Mouse (Mus musculus) heart, adult 8-10 months (tissue): ENCODE results near the gene Rere. TPM values are rescaled to one million over a fixed set of nuclear protein-coding genes. Genes with fewer than 3 reads are reported as not detected.
"Not testable (repeated sequence)": the region's sequence is repeated elsewhere in the genome, so short reads cannot be mapped to it uniquely, and the experiment has no call there.

Experiments used
- DNase-seq: peaks from one replicate; pipeline ENCODE4 v3.0.0; 2022; ENCODE audit warnings: low spot score
- total RNA-seq, 4 experiments: library from RNA; stranded (reverse); gene quantifications; 2 replicates each; pipeline ENCODE4 v1.2.4; 2022

Gene Rere
- total RNA-seq, 4 experiments from 2014 or later, result 34.8 to 57.6 (median 51.3) TPM

DNA sequence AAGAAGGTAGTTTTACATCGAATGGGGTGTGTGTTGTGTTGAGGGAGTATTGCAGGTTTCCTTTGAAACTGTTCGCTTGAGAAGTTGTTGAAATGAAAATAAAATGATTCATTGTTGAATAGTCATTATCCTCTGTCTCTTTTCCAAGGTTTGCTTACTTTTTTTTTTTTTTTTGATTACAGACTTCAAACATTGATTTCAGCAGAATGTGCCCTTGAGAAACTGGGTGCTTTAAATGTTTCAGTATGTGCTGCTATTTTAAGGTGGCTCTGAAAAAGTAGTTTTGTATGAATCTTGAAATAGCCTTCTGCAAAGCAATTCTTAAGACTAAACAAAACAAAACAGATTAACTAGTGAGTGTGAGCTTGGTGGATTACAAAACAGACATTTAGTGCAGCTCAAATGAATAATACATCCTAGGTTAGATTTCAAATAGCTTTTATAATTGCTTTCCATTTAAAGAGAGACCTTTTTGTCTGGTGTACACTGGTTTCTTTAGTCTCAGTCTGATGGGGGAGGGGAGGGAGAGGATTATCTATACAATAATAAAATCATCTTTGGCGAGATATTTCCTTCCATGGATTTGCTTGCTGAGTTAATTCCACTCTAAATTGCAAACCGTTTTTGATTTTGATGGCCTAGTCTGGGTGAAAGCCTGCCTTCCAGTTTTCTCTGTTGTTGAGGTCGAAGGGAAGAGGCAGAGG is 1.3 kb downstream of the Rere start:
- DNase-seq, result no peak

DNA sequence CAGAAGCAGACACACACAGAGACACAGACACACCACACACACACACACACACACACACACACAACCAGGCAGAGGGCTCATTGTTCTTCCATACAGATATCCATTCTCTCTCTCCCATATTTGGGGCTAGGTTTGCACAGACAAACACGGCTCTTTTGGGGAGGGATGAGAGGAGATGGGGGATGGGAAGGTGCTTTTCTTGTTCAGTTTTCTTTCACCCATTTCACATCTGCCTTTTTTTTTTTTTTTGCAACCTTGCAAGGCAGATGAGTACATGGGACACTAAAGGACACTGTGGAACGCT is 1.8 kb downstream of the Rere start:
- DNase-seq, result no peak

- DNase-seq, result no peak
These were observed 2.5 kb downstream of the Rere start for GRCm38 (mm10) chr4:150283993-150284392.

- no peak for DNase-seq
These were observed 5.5 kb downstream of the Rere start for GRCm38 (mm10) chr4:150286980-150287379.

DNA sequence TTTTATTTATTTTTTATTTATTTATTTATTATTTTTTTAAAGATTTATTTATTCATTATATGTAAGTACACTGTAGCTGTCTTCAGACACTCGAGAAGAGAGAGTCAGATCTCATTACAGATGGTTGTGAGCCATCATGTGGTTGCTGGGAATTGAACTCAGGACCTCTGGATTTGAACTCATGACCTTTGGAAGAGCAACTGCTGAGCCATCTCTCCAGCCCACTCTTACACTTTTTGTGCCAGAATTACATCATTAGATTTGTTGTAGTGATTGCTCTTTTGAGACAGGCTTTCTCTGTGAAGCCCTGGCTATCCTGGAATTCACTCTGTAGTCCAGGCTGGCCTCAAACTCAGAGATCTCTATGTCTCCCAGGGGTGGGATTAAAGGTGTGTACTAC is 6.0 kb downstream of the Rere start:
- DNase-seq, result not testable (repeated sequence)

- DNase-seq, result no peak
These were observed 10.5 kb downstream of the Rere start for GRCm38 (mm10) chr4:150291900-150292299.

GRCm38 (mm10) chr4:150294870-150295269 is 13.4 kb downstream of the Rere start:
- DNase-seq, result no peak

GRCm38 (mm10) chr4:150295966-150296365 is 14.5 kb downstream of the Rere start:
- DNase-seq, result no peak

DNA sequence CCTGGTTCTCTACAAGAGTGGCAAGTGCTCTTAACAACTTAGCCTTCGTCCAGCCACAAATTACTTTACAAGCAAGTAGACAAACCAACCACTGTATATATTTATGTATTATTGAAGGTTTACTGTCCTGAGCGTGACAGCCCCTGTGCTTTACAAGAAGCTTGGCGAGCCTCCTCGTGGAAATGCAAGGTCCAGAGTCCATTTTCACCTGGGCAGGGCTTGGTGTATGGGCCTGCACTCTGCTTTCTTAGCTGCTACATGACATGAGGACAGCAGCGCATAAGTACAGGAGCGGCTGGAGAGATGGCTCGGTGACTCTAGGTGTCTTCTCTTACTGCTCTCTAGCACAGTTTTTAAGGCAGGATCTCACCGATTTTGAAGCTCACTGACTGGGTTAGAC is 21.3 kb downstream of the Rere start:
- no peak for DNase-seq

DNA sequence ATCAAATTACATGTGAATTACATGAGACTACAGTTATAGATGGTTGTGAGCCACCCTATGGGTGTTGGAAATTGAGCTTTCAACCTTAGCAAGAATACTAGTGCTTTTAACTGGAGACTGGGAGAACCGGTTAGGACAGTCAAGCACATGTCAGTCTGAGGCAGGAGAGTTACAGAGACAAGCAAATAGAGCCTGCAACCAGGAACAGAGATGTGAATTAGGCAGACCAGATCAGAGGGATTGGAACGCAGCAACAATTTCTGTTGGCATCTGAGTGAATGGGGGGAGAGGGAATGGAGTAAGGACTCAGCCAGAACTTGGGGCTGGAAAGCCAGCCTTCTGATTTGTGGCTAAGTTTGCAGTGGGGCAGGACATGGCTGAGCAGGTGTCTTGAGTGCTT is 25.3 kb downstream of the Rere start:
- no peak for DNase-seq

DNA sequence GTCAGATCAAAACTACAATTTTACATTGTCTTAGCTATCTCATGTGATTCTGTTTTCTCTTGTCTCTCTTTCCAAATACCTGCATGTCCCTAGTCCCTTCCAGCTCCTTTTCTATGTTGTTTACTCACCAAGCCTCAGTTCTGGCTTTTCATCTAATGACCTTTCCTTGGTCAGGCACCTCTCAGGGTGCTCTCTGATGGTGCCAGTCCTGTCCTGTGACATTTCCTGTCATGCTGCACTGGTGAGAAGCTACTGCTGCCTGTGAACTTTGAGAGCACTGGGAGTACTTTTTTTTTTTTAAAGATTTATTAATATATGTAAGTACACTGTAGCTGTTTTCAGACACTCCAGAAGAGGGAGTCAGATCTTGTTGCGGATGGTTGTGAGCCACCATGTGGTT is 25.8 kb downstream of the Rere start:
- no peak for DNase-seq

- peak; percentile 30 for DNase-seq
These were observed 30.0 kb downstream of the Rere start for GRCm38 (mm10) chr4:150311431-150311830.

DNA sequence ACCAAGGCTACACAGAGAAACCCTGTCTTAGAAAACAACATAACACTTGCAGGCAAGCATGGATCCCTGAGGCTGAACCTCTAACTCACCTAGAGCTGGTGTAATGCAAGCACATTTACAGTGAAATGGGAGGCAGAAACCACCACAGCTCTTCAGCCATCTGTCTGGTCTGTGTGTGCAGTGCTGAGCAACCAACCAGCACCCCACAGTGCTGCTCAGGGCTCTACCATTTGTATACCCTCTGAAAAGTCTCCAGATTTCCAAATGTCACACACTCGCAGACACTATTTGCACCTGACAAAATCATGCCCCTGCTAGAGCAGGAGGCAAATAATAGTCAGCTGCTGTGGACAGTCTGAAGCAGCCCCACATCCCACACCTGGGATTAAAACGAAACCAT is 31.2 kb downstream of the Rere start:
- no peak for DNase-seq

DNA sequence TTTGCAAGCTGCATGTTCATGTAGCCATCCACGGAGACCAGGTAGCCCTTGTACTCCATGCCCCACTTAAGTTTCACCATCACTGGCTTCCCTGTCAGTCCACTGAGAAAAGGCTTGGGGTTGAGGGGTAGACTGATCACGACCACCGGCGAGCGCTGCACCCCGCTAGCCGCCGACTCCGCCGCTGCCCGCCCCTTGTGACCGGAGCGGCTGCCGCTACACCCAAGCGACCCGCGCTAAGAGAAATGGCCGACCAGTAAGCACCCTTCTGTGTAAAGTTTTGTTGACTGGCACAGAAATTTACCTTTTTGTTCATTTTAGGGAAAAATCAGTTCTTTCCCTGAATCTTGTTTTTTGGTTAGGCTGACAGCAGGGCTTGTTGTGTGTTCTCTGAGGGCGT is 33.9 kb downstream of the Rere start:
- DNase-seq, result no peak

DNA sequence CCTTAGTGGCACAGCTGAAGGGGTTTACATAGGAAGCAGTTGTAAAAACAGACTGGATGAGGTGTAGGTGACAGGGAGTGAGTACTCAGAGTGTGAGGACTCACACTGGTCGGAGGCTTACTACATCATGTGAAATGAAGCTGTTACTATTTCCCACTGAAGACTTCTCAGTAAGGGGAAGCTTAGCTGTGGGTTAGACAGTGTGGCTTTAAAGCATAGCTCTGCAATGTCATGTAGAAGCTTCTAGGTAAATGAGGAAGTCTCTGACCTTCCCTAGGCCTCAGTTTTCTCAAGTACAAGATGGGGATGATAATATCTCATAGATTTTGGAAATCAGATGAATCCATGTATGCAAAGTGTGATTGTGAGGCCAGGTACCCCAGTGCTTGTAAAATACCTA is 35.1 kb downstream of the Rere start:
- no peak for DNase-seq

- no peak for DNase-seq
These were observed 43.8 kb downstream of the Rere start for GRCm38 (mm10) chr4:150325046-150325801.

DNA sequence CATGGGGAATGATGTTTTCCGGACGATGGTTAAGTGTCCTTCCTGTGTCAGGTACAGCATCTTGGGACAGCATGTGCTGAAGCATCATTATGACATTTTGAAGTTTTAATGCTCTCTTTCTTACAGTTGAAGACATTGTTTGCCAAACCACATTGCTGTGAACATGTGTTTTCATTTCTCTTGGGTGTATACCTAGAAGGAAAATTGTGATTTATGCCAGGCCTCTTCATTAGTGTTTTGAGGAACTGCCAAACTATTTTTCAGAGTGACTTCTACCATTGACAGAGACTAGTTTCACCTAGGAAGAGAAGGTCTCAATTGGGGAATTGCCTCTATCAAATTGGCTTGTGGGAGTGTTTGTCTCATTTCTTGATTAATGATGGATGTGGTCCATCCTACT is 44.6 kb downstream of the Rere start:
- no peak for DNase-seq

- DNase-seq, result no peak
These were observed 46.0 kb downstream of the Rere start for GRCm38 (mm10) chr4:150327476-150327875.

DNA sequence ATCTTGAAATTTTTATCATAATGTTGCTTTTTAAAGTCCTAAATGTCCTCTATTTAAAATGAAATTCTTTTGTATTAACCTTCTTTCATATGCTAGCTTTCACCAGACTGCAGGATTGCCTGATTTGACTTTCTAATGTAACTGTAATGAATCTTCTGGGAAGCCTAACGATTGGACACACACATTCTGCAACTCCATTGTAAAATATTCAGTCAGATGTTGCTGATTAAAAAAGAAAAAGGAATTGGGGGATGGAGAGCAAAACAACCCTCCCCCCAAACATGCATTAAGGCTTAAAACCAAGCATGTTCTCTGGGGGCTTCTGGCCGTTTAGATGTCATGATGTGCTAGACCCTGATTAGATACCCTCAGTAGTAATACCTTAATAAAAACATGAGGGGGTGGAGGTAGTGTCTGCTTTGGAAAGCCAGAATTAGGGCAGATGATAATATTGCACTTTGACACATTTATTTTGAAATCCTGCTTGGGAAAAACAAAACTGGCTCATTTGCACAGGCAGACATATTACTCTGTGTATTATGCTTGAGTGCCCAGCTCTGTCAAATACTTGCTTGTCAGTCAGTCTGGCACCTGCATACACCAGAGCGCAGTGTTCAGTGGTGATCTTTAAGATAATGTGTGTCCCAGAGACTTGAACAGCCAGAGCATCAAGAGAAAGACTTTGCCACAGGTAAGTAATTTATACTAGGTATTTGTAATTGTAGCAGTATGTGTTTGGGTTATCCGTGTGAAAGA is 52.7 kb downstream of the Rere start:
- no peak for DNase-seq

DNA sequence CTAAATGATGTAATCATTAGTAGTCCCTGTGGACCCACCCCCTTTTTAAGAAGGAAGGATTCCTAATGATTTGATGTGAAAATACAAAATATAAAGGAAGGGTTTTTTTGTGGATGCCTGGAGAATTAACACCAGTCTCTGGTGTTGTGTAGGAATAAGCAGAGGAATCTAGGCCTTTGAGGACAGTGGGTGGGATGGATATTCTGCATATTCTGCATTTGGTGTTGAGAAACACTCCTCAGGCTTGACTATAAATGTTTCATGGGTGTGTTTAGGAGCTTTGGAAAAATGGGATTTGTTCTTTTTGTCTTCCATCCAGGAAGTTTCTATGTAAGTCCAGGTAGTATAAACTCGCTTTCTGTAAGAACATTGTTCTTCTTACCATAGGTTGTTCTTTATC is 55.8 kb downstream of the Rere start:
- DNase-seq, result no peak

- no peak for DNase-seq
These were observed 57.6 kb downstream of the Rere start for GRCm38 (mm10) chr4:150338906-150339650.
